Mouse (Mus musculus) olfactory bulb, adult 2 months (tissue): Measurements from ENCODE around the gene Hist1h4f.

Source experiments
- CTCF ChIP-seq: fragments of 200-500 bp; IDR thresholded peaks from 2 replicates; pipeline ENCODE4 v1.5.1; 2012; ENCODE audit warnings: low read depth, mild to moderate bottlenecking, low read length, moderate library complexity; ENCODE audit not compliant: insufficient read depth
- POLR2A ChIP-seq: fragments of 200-500 bp; IDR thresholded peaks from 2 replicates; pipeline ENCODE4 v1.6.1; 2012; ENCODE audit warnings: mild to moderate bottlenecking, low read depth, low read length, moderate library complexity; ENCODE audit not compliant: insufficient read depth

- TF ChIP-seq CTCF, result no peak
- no peak for TF ChIP-seq POLR2A
Observed at GRCm38 (mm10) chr13:23510127-23510526, 41.3 kb downstream of the Hist1h4f start.
